Mouse (Mus musculus) intestine, embryonic 15.5 days (tissue): Measurements from ENCODE around the gene Krt79. TPM values are rescaled to one million over a fixed set of nuclear protein-coding genes. Genes with fewer than 3 reads are reported as not detected.

Experiments
- ATAC-seq: fragments of 200-750 bp; cut with Nextera tagmentation; 2 replicates; pipeline ENCODE4 v1.8.0; 2017; ENCODE audit warnings: moderate TSS enrichment, moderate library complexity
- H3K27ac ChIP-seq: fragments of 300-500 bp; sonication (generic); 2 replicates; pipeline ENCODE4 v1.5.1; 2015; ENCODE audit warnings: mild to moderate bottlenecking, inconsistent platforms
- H3K27me3 ChIP-seq: fragments of 300-500 bp; sonication (generic); replicated peaks from 2 replicates; pipeline ENCODE4 v1.6.1; 2015; ENCODE audit warnings: inconsistent platforms
- H3K36me3 ChIP-seq: fragments of 300-500 bp; sonication (generic); 2 replicates; pipeline ENCODE4 v1.6.1; 2015; ENCODE audit warnings: inconsistent platforms
- H3K4me1 ChIP-seq: fragments of 300-500 bp; sonication (generic); replicated peaks from 2 replicates; pipeline ENCODE4 v1.6.1; 2015; ENCODE audit warnings: inconsistent platforms
- H3K4me2 ChIP-seq: fragments of 300-500 bp; sonication (generic); replicated peaks from 2 replicates; pipeline ENCODE4 v1.6.1; 2015; ENCODE audit warnings: mild to moderate bottlenecking, inconsistent platforms
- H3K4me3 ChIP-seq: fragments of 300-500 bp; sonication (generic); replicated peaks from 2 replicates; pipeline ENCODE4 v1.5.1; 2015; ENCODE audit warnings: inconsistent platforms
- H3K9ac ChIP-seq: fragments of 300-500 bp; sonication (generic); 2 replicates; pipeline ENCODE4 v1.6.1; 2015; ENCODE audit warnings: inconsistent platforms
- H3K9me3 ChIP-seq: fragments of 300-500 bp; sonication (generic); 2 replicates; pipeline ENCODE4 v1.6.1; 2016; ENCODE audit warnings: inconsistent platforms
- WGBS: fragments of 180-500 bp; shearing (Covaris S2); methylation state at CpG from one replicate; pipeline ENCODE4 v1.1.7; 2015; 5-methylcytosine and 5-hydroxymethylcytosine counted together
- polyA plus RNA-seq: library from polyadenylated mRNA; unstranded; fragments of >200 nt; fragmentation: Nextera tagmentation; extraction: Ambion mirVana; gene quantifications from 2 replicates; pipeline ENCODE4 v1.2.1, GENCODE M21; 2015

Krt79 gene
- 0.13 and 0.15 TPM in 2 replicates for polyA plus RNA-seq

DNA sequence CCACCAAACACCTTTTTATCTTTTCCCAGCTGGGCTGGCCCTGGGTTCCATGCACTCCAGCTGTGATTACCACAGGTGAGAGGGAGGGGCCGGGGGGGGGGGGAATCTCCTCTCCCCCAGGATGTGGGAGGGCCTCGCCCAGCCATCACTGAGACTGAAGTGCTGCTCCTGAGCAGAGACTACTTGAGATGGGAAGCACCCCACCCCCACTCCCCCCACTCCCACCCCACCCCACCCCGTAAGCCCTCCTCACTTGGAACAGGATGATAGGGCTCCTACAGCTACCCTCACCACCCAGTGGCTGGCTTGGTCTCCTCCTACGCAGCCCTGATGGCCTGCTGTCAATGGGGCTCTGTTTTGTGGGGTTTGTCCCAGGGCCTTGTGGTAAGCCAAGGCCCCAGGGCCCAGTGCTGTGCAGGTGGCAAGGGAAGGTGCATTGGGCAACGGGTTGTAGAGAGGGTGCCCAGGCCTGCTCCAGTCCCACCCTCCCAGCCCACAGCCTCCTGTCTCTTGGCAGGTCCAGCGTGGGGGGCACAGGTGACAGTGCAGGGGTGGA lies at the start of gene Krt79:
Krt79 (minus strand) TSS at position 51 of the 556 bp plus-strand sequence.
- Histone ChIP-seq H3K4me1 (no peaks in the 10 kb centered on the region), H3K9ac (no peak within 1 kb of the TSS), H3K9me3 (no peaks in the 10 kb centered on the region), H3K27me3 (no peaks in the 10 kb centered on the region), H3K27ac (no peak within 1 kb of the TSS), H3K4me3 (no peak within 1 kb of the TSS), H3K4me2 (no peak within 1 kb of the TSS), H3K36me3 (no peaks in the 10 kb centered on the region)
- 64% methylated on average over 6 of the region's 6 CpGs for WGBS
- no peak for ATAC-seq

DNA sequence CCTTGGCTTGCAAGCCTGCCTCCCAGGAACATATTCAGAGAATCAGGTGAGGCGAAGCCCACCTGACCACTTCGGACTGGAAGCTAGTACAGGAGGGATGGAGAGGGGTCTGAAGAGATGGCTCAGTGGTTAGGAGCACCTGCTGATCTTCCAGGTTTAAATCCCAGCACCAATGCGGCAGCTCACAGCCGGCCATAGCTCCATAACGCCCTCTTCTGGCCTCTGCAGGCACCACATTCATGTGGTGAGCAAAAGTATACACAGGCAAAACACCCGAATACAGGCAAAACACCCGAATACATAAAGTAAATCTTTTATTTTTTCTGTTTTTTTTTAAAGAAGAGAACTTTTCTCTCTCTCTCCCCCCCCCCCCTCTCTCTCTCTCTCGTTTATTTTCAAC lies 48.6 kb upstream of the Krt79 start:
- Histone ChIP-seq H3K4me2 (no peak overlapping the region), H3K27ac (no peak overlapping the region), H3K4me3 (no peak overlapping the region), H3K4me1 (peaks cover 10% of the 10 kb centered on the region), H3K36me3 (no peaks in the 10 kb centered on the region), H3K27me3 (no peaks in the 10 kb centered on the region), H3K9ac (no peak overlapping the region), H3K9me3 (no peaks in the 10 kb centered on the region)
- ATAC-seq: no peak
- 67% methylated on average over 8 of the region's 8 CpGs for WGBS

DNA sequence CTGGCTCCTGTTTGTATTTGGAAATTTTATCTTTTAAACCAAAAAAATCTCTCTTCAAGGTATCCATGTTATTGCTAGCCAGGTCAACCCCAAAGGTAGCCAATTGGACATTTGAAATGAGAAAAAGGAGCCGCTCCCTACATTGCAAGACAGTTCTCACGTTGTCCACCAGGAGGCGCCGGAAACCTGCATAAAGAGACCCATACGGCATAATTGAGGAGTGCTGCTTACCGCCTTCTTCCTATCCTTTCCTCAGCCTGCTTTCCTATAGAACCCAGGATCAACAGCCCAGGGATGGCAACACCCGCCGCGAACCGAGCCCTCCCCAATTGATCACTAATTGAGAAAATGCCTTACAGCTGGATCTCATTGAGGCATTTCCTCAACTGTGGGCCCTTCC lies 48.0 kb upstream of the Krt79 start:
- Histone ChIP-seq H3K4me3 (no peak overlapping the region), H3K9me3 (no peaks in the 10 kb centered on the region), H3K4me2 (no peak overlapping the region), H3K4me1 (peaks cover 12% of the 10 kb centered on the region), H3K36me3 (no peaks in the 10 kb centered on the region), H3K9ac (no peak overlapping the region), H3K27me3 (no peaks in the 10 kb centered on the region), H3K27ac (no peak overlapping the region)
- 0 out of 2 replicates have a peak, but pooled peaks have one; percentile 29 for ATAC-seq
- under 1% methylated on average over 10 of the region's 10 CpGs for WGBS

DNA sequence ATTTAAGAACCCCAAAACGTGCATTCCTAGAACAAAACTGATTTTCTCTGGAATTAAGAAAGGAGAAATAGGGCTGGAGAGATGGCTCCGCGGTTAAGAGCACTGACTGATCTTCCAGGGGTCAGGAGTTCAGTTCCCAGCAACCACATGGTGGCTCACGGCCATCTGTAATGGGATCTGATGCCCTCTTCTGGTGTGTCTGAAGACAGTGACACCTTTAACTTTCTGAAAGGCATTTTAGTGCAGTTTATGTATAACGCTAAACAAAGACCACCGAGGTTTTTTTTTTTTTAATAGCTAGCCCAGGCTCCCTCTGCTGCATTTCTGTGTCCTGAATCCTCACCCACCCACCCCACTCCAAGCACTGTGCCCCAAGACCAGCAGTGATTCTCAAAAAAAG lies 44.6 kb upstream of the Krt79 start:
- Histone ChIP-seq H3K36me3 (no peaks in the 10 kb centered on the region), H3K9ac (no peak overlapping the region), H3K4me1 (peaks cover 14% of the 10 kb centered on the region), H3K27me3 (no peaks in the 10 kb centered on the region), H3K27ac (no peak overlapping the region), H3K4me2 (peak overlapping the region; percentile 25; the same call in 1 of the 2 replicates), H3K4me3 (no peak overlapping the region), H3K9me3 (no peaks in the 10 kb centered on the region)
- ATAC-seq: no peak
- WGBS: 20% methylated on average over 6 of the region's 6 CpGs

DNA sequence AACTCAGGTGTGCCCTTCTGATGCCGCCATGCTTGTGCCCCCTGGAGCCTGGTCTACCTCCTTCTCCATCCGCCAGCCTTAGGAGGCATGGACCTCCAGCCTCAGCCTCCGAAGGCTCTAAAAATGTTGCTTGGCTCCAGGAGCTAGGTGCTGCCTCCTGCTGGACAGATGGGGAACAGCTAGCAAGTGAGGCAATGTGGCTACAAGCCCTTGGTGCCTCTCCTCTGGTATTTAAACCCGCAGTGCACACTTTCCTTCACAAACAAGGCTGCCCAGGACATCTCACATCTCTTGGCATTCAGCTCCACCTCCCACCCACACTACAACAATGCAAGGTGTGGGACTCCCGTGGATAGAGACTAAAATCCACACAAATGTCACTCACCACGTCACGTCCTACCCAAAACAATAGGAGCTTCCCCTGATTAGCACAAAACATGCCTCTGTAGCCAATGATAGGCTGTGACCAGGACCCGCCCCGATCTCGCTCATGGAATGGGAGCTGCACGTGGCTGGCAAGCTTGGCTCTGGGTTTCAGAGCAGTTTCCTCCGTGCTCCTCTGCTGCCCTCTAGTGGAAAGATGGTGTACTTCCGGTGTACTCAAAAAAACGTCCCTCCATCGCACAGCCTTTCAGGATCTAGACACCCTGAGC lies 44.0 kb upstream of the Krt79 start:
- Histone ChIP-seq H3K4me2 (peak overlapping the region; percentile 63), H3K27ac (peak overlapping the region; percentile 82), H3K9ac (peak overlapping the region; percentile 30; the same call in 1 of the 2 replicates), H3K9me3 (no peaks in the 10 kb centered on the region), H3K4me3 (peak overlapping the region; percentile 29; the same call in 1 of the 2 replicates), H3K36me3 (no peaks in the 10 kb centered on the region), H3K27me3 (no peaks in the 10 kb centered on the region), H3K4me1 (peaks cover 14% of the 10 kb centered on the region)
- 3% methylated on average over 15 of the region's 15 CpGs for WGBS
- ATAC-seq: peak; percentile 93

DNA sequence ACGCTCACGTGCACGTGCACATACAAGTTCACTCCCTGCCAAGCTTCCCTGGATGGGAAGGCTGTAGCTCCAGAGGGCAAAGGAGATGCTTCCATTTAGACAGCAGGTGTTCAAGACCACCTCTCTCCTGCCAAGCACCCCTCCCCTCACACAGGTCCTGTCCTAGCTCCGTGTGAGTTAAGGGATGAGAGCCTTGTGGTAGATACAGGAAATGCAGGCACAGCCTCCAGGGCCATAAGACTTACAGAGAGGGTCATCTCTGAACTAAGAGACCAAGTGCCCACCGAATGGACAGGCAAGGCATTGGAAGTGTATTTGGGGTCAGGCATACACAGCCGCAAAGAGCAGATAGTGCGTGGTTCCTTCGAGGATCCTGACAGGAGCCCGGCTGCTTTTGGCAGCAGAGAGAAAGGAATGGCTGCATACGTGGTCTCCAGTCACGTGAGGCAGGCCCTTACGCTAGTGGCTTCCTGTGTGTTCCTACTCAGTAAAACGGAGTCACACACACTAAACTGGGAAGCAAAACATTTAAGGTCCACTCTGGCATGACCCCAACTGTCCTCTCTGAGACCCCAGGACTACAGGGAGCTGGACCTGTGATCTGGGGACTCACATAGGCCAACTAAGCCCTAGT lies 43.3 kb upstream of the Krt79 start:
- no peaks in the 10 kb centered on the region for H3K9me3 ChIP-seq

DNA sequence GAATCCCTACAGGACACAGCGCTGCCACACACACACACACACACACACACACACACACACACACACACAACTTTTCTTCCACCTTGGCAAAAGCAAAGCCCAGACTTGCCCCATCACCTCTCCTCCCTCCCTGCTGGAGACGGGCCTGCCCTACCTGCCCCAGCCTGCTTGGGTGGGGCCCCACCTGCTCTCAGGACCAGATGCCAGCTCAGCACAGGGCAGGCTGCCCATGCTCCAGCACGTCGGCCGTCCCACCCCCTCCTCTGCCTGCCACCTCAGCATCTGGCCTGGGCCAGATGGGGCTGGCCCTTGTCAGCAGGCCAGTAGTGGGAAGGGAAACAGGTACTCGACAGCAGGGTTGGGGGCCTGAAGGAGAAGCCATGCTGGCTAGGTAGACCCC lies 40.7 kb upstream of the Krt79 start:
- Histone ChIP-seq H3K36me3 (no peaks in the 10 kb centered on the region), H3K9me3 (no peaks in the 10 kb centered on the region), H3K4me2 (no peak overlapping the region), H3K4me1 (peaks cover 38% of the 10 kb centered on the region), H3K27me3 (no peaks in the 10 kb centered on the region), H3K4me3 (no peak overlapping the region), H3K9ac (no peak overlapping the region), H3K27ac (peak overlapping the region; percentile 18; the same call in 1 of the 2 replicates)
- ATAC-seq: no peak
- WGBS: 51% methylated on average over 6 of the region's 6 CpGs

More for the DNA sequence above, 43.3 kb upstream of the Krt79 start:
- Histone ChIP-seq H3K27ac (peak overlapping the region; percentile 82), H3K4me2 (peak overlapping the region; percentile 63), H3K9ac (0 out of 2 replicates have a peak overlapping the region, but pooled peaks have one; percentile 30), H3K36me3 (no peaks in the 10 kb centered on the region), H3K4me3 (0 out of 2 replicates have a peak overlapping the region, but pooled peaks have one; percentile 29), H3K27me3 (no peaks in the 10 kb centered on the region), H3K4me1 (peaks cover 16% of the 10 kb centered on the region)
- ATAC-seq: no peak
- 78% methylated on average over 13 of the region's 13 CpGs for WGBS

DNA sequence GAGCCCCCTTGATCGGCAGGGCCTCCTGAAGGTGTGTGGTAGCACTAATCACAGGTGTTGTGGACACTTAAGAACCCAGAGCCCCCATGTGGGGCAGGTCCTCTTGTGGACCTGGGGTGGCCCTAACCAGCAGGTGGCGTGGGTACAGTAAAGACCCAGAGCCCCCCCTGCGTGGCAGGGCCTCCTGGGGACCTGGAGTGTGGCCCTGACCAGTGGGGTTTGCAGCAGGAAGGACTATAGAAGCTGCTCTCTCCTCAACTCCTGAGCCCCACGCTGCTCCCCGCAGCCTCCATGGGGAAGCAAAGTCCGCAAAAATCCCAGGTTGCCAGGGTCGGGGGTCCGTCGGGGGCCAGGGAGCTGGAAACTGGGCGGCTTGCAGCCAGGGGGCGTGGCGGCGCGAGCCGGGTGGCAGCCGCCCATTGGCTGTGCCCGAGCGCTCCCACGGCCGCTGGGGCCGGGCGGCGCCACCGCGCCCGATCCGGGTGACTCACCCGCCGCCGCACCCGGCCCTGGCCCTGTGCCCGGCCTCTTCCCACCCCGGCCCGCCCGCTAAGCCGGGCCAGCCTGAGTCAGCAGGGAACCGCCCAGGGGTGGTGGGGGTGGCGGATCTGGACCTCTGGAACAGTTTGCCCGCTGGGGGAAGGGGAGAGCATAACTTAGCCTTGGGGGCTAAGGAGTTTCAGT lies 37.1 kb upstream of the Krt79 start:
- Histone ChIP-seq H3K4me2 (peak overlapping the region; percentile 65), H3K9me3 (no peaks in the 10 kb centered on the region), H3K36me3 (no peaks in the 10 kb centered on the region), H3K27ac (peak overlapping the region; percentile 97), H3K9ac (peak overlapping the region; percentile 56), H3K27me3 (no peaks in the 10 kb centered on the region), H3K4me1 (peaks cover 52% of the 10 kb centered on the region), H3K4me3 (peak overlapping the region; percentile 23)
- peak; percentile 92 for ATAC-seq
- 2% methylated on average over 39 of the region's 39 CpGs for WGBS

DNA sequence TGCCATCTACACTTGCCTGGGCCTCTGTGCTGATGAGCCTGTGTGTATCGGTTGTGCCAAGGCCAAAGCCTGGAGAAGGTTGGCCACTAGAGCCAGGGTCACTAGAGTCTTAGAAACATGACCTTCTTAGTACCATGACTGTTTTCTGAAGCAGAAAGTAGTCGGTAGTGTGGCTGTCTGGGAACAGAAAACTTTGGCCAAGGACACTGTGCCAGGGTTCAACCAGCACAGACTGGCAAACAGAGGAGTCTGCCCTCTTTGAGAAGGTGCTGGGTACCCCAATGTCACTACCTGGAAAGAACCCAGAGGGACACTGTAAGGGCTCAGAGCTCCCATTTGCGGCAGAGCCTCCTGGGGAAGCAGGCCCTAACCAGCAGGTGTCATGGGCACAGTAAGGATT lies 36.5 kb upstream of the Krt79 start:
- H3K9me3 ChIP-seq: no peaks in the 10 kb centered on the region
- H3K4me1 ChIP-seq: peaks cover 52% of the 10 kb centered on the region
- H3K27me3 ChIP-seq: no peaks in the 10 kb centered on the region
- 43% methylated on average over 3 of the region's 3 CpGs for WGBS
- H3K4me3 ChIP-seq: no peak overlapping the region
- H3K36me3 ChIP-seq: no peaks in the 10 kb centered on the region
- H3K4me2 ChIP-seq: peak overlapping the region; percentile 65
- peak overlapping the region; percentile 97 for H3K27ac ChIP-seq
- no peak for ATAC-seq
- H3K9ac ChIP-seq: peak overlapping the region; percentile 56

DNA sequence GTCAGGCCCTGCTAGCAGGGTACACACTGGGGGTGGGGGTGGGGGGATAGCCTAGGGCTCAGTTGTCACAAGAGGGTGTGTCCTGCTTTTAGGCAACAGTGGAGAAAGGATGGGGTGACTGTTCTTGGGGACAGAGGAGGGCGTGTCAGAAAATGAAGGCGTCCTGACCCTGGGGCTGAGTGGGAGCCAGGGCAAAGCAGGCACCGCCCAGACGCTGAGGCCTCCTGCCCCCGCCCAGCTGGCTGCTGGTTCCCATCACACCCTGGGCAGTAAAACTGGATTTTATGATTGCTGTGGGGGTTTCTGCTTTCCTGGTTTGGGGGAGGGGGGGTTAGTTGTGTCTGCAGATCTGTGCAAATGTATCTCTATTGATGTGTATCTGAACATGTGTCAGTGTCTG lies 35.9 kb upstream of the Krt79 start:
- peaks cover 52% of the 10 kb centered on the region for H3K4me1 ChIP-seq
- H3K27ac ChIP-seq: peak overlapping the region; percentile 97
- H3K4me2 ChIP-seq: peak overlapping the region; percentile 24; the same call in 1 of the 2 replicates
- no peak overlapping the region for H3K9ac ChIP-seq
- H3K36me3 ChIP-seq: no peaks in the 10 kb centered on the region
- WGBS: 46% methylated on average over 5 of the region's 5 CpGs
- H3K4me3 ChIP-seq: no peak overlapping the region
- H3K9me3 ChIP-seq: no peaks in the 10 kb centered on the region
- no peaks in the 10 kb centered on the region for H3K27me3 ChIP-seq
- ATAC-seq: peak; percentile 75

DNA sequence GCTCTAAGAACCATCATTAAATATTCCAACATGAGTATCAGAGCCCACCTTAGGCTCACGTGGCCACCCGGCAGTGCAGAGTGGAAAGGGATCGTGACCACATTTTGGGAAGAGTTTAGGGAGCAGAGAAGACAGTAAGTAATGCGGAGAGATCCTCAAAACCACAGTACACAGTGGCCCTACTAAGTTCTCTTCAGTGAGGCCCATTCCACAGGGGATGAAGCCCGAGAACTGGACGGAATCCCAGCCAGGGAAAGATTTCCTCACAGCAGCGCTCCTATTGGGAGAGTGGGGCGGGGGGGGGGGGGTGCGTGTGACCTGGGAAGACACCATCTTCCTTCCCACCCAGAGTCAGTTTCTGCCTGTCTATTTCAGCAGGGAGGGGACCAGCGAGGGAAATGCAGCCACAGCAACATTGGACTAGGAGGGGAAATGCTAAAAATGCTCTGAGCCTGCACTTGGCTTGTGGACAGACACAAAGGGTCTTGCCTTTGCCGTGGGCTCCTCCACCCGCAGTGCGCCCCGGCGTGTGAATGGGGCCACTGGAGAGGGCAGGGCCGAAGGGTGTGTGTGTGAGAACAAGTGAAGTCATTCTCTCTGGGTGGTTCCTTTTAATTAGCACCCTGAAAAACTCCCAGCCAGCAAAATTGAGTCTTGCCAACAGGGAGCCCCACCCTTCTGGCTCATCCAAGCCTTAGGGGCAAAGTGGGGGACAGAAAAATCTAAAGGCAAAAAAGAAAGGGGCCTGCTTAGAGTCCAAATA lies 34.1 kb upstream of the Krt79 start:
- no peaks in the 10 kb centered on the region for H3K27me3 ChIP-seq
- H3K9ac ChIP-seq: no peak overlapping the region
- no peaks in the 10 kb centered on the region for H3K9me3 ChIP-seq
- H3K36me3 ChIP-seq: no peaks in the 10 kb centered on the region
- no peak for ATAC-seq
- no peak overlapping the region for H3K4me3 ChIP-seq
- H3K4me1 ChIP-seq: peaks cover 47% of the 10 kb centered on the region
- 58% methylated on average over 16 of the region's 16 CpGs for WGBS
- no peak overlapping the region for H3K4me2 ChIP-seq
- H3K27ac ChIP-seq: peak overlapping the region; percentile 33; the same call in 1 of the 2 replicates
